Mouse (Mus musculus) heart, postnatal 0 days (tissue): Measurements from ENCODE around the gene Hist1h2bn.

ENCODE experiments used
- CTCF ChIP-seq: IDR thresholded peaks from 2 replicates; pipeline ENCODE4 v1.5.1; 2016; ENCODE audit warnings: antibody characterized with exemption, control low read depth, low read depth
- EP300 ChIP-seq: IDR thresholded peaks from 2 replicates; pipeline ENCODE4 v1.6.1; 2016; ENCODE audit warnings: antibody characterized with exemption, low read depth

- no peak for TF ChIP-seq EP300
- no peak for TF ChIP-seq CTCF
Measured at GRCm38 (mm10) chr13:21778814-21779766, 25.2 kb downstream of the Hist1h2bn start.
